Mouse (Mus musculus) left cerebral cortex, adult 18-20 months (tissue): ENCODE data around the gene Pnmal1. TPM values are rescaled to one million over a fixed set of nuclear protein-coding genes. Genes with fewer than 3 reads are reported as not detected.

Source experiments
- DNase-seq, 2 experiments: peaks; one replicate each; pipeline ENCODE4 v3.0.0; 2021 to 2022; ENCODE audit warnings: low spot score in 2 of 2, mixed read lengths in 1 of 2
- total RNA-seq, 2 experiments: library from RNA; stranded (reverse); gene quantifications; 2 replicates each; pipeline ENCODE4 v1.2.3; 2021

The Pnmal1 gene
- total RNA-seq, 2 experiments from 2014 or later, result 112 to 119 TPM

- no peak for DNase-seq
Measured at GRCm38 (mm10) chr7:16992451-16992807, 33.0 kb downstream of the Pnmal1 start, which contains the start of gene Ccdc8. TSS of gene Ccdc8 (plus strand) at chr7:16992708.

DNA sequence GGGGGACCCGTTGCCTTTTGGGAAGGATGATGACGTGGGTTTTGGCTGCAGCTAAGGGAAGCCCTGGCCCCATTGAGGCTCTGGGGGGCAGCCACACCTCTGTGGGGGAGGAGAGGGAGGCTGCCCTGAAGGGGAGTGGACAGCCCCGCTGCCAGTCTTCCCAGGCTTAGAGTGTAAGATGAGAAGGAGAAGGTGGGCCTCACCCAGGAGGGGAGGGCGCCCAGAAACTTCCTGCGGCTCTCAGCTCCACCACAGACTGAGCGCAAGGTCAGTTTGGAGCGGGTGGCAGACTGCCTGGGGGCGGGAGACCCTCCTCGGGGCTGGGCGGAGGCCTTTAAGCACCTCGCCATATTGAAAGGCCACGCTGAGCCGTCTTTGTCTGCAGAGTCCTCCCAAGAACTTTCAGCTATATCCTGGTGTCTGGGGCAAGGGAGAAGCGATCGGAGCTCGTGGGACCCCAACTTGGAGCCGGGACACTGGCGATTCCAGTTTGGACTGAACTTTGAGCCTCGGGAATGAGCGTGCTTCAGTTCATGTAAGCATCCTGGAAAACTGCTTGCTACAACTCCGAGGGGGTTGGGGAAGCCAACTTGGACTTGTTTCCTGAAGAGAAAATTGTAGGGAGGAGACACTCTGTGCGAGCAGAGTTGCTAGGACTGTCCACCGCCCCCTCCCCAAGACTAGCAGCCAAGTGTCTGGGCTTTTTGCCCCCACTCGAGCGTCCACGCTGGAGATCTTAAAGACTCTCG, 34.3 kb downstream of the Pnmal1 start:
- no peak for DNase-seq

DNA sequence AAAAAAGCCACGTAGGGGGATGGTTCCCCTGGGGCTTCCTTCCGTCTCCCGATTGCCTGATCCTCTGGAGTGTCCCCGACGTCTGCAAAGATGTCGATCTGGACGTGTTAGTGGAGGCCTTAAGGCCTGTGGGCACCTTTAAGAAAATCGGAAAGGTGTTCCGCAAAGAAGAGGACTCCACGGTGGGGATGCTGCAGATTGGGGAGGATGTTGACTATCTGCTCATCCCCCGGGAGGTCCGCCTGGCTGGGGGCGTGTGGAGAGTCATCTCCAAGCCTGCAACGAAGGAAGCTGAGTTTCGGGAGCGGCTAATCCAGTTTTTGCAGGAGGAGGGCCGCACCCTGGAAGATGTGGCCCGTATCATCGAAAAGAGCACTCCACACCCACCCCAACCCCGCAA, 34.9 kb downstream of the Pnmal1 start:
- no peak for DNase-seq

DNA sequence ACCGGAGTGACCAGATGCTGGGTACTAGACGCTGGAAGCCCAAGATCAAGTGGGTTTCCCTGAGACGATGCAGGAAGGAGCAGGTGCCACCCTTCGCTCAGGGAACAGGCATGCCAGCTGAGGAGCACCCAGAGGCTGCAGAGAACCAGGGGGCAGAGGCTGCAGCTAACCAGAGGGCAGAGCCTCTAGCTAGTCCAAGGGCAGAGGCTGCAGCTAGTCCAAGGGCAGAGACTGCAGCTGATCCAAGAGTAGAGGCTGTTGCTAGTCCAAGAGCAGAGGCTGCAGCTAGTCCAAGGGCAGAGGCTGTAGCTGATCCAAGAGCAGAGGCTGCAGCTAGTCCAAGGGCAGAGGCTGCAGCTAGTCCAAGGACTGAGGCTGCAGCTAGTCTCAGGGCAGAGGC, 35.9 kb downstream of the Pnmal1 start:
- no peak for DNase-seq

- DNase-seq, result no peak
Measured at GRCm38 (mm10) chr7:16999233-16999632, 39.8 kb downstream of the Pnmal1 start.

DNA sequence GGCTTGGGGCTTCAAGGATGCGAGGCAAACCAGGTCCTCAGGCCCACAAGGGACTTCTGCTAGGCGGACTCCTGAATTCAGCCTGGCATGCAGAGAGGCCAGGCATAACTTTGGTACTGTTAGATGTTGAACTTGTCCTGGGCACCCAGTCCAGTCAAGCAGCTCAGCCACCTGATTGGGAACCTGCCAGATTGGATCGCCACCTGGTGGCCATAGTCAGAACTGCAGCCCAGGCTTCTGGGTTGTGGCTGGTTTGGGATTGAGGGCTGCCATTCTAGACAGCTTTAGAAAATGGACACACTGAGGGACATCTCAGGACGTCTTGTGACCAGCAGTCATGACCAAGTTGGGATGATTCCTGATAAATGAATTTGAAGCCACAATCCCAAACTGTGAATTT, 40.2 kb downstream of the Pnmal1 start:
- DNase-seq, result peak; percentile 88 to 92

GRCm38 (mm10) chr7:17002375-17003195, 43.1 kb downstream of the Pnmal1 start:
- peak; percentile 85 to 88 for DNase-seq

- DNase-seq, result no peak
Measured at GRCm38 (mm10) chr7:17003230-17003960, 43.9 kb downstream of the Pnmal1 start.

- no peak for DNase-seq
Measured at GRCm38 (mm10) chr7:17004716-17005115, 45.2 kb downstream of the Pnmal1 start.

DNA sequence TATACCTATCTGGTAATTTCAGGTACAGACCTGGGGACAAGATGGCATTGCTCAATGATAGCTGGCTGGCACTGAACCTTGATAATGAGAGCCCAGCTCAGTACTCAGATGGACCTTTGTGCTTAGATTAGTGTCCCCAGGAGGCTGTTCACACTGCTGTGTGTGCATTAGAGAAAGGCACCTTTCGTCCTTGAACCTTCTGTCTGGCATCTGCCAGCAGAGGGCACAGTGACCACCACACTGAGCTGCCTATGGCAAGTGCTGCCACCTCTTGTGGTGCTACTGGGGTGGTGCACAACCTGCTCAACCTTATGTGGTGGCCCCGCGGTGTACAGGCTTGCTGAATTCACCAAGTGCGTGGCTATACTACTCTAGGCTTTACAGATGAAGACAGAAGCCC, 47.8 kb downstream of the Pnmal1 start:
- DNase-seq, result no peak

GRCm38 (mm10) chr7:17009326-17010009, 50.0 kb downstream of the Pnmal1 start:
- DNase-seq, result no peak

DNA sequence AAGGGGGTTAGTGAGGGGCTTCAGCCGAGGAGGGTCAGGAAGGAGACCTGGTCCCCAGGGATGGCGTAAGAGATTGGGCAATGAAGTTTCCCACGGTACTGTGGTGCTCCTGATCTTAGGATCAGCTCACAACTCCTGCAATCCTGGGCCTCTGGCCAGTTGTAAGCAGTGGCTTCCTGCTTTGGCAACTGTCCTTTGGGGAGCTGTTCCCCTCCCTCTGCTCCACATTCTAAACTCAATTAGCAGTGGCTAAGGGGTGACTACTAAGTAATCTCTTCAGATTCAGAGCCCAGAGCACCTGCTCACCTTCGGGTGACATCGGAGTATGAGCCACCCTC, 50.5 kb downstream of the Pnmal1 start:
- DNase-seq, result no peak

GRCm38 (mm10) chr7:17011909-17012590, 52.6 kb downstream of the Pnmal1 start:
- DNase-seq, result no peak

Other genes starting within 250 kb of the Pnmal1 start
- gene Ceacam9, start 237.8 kb upstream of the Pnmal1 start, total RNA-seq, result under 1 TPM in 1 of 2 experiments, not detected in 1; 0.40 TPM
- 100 to 1,000 TPM; 227 to 260 TPM for gene Ap2s1, start 221.3 kb upstream of the Pnmal1 start, total RNA-seq
- 1 to 10 TPM; 2.9 to 4.2 TPM for gene Slc1a5, start 178.3 kb upstream of the Pnmal1 start, total RNA-seq
- gene Strn4, start 143.8 kb upstream of the Pnmal1 start, total RNA-seq, result 100 to 1,000 TPM; 258 to 281 TPM
- 10 to 100 TPM; 51.3 to 56.2 TPM for gene Fkrp, start 142.9 kb upstream of the Pnmal1 start, total RNA-seq
- 1 to 10 TPM; 5.6 to 7.8 TPM for gene Prkd2, start 116.8 kb upstream of the Pnmal1 start, total RNA-seq
- gene Dact3, start 84.4 kb upstream of the Pnmal1 start, total RNA-seq, result 100 to 1,000 TPM; 186 to 201 TPM
- gene Gng8, start 67.9 kb upstream of the Pnmal1 start, total RNA-seq, result 1 to 10 TPM; 2.9 to 3.4 TPM
- gene Ptgir, start 53.2 kb upstream of the Pnmal1 start, total RNA-seq, result under 1 TPM in 1 of 2 experiments, not detected in 1; 0.12 TPM
- 1,000 to 10,000 TPM; 1,746 to 1,798 TPM for gene Calm3, start 35.6 kb upstream of the Pnmal1 start, total RNA-seq
- 100 to 1,000 TPM; 291 to 326 TPM for gene Pnmal2, start 15.0 kb upstream of the Pnmal1 start, total RNA-seq
- 10 to 100 TPM; 61.0 to 65.7 TPM for gene Gm42372, start 23.4 kb downstream of the Pnmal1 start, total RNA-seq
- 1 to 10 TPM; 2.1 to 2.6 TPM for gene Ccdc8, start 33.0 kb downstream of the Pnmal1 start, total RNA-seq
- gene Ppp5c, start 68.2 kb downstream of the Pnmal1 start, total RNA-seq, result 100 to 1,000 TPM; 147 to 181 TPM
- 1 to 10 TPM; 3.1 to 3.2 TPM for gene Hif3a, start 102.7 kb downstream of the Pnmal1 start, total RNA-seq
- gene Psg16, start 114.4 kb downstream of the Pnmal1 start, total RNA-seq, result 1 to 10 TPM; 5.3 to 5.8 TPM
- under 1 TPM; 0.09 to 0.12 TPM for gene Ceacam3, start 190.6 kb downstream of the Pnmal1 start, total RNA-seq
- not detected for gene Psg29, start 243.8 kb downstream of the Pnmal1 start, total RNA-seq